Mouse (Mus musculus) mature B cell (primary cell): Measurements from ENCODE around the gene Mfap3.

Experiments
- in situ Hi-C: fragments of 300-500 bp; cut with MboI; formaldehyde crosslinking; loops from 2 replicates; pipeline ENCODE4 v1.14.3; 2019

Gene Mfap3

DNA sequence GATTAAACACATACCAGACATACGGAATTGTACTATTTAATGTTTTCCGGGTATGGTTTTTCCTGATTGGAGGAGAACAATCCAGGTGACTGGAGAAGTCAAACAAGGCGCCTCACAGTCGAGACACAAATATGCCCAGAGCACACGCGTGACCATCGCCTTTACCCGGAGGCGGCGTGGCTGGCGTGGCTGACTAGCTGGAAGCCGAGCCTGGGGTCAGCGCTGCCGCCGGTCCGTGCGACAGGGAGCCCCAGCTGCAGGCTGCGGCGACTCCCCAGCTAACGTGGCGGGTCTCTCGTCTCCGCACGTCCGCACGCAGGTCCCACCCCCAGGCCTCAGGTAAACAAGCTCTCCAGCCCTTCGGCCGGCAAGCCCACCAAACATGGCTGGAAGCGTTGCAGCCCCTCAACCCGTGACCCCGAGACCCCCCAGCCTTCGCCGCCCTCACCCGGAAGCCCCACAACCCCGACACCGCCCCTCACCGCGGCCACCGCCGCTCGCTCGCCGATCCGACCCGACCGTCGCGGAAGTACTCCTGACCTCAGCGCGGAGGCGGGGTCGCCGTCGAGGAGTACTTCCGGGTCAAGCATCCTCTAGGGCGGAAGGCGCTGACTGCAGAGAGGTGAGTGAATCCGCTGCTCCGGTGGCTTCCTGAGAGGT is at the start of gene Mfap3, which contains the start of gene Fam114a2:
Gene Mfap3 (plus strand): TSS at position 574 of the 660 bp plus-strand sequence.
Gene Fam114a2 (minus strand): TSS at position 527 of the 660 bp plus-strand sequence.
- in situ Hi-C loops, result no loop called here

DNA sequence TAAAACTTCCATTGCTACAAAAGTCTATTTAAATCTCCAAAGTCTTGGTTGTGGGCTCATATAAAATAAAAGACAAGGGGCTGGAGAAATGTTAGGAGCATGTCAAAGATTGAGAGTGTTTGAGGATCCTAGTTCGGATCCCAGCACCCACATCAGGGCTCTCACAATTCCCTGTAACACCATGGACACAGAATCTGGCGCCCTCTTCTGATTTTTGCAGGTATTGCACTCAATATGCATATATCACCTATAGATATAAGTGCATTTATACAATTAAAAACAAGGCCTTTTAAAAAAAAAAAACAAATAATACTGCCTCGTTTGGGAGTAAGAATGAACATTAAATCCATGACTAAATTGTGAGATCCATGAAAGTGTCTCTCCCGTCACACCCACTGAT is 49.8 kb upstream of the Mfap3 start:
- in situ Hi-C loops, result loop anchor here (25.0 kb wide), 1 partner anchor 1331 kb away; no protein-coding TSS in a partner anchor

GRCm38 (mm10) chr11:57470056-57470455 is 48.4 kb upstream of the Mfap3 start:
- in situ Hi-C loops, result loop anchor here (25.0 kb wide), 1 partner anchor 1333 kb away; no protein-coding TSS in a partner anchor

- in situ Hi-C loops, result loop anchor here (25.0 kb wide), 1 partner anchor 1334 kb away; no protein-coding TSS in a partner anchor
Measured at GRCm38 (mm10) chr11:57470979-57471378, 47.5 kb upstream of the Mfap3 start.

GRCm38 (mm10) chr11:57474296-57474941 is 44.0 kb upstream of the Mfap3 start:
- in situ Hi-C loops, result loop anchor here (25.0 kb wide), 1 partner anchor 1337 kb away; no protein-coding TSS in a partner anchor

DNA sequence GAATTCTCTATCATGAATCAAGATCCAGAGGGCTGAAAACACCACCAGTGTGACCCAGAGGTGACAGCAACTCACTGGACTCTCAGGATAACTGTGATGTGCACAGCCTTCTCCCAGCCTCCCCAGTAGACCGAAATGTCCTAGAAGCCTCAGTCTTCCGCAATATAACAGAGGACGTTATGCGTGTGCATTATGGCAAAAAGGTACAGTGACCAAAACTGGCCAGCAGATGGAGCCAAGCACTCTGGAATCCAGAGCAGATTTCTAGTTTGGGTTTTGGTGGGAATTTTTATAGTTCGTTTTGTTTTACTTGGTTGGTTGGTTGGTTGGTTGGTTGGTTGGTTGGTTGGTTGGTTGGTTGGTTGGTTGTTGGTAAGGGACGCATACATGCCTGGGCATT is 43.3 kb upstream of the Mfap3 start:
- in situ Hi-C loops, result no loop called here

GRCm38 (mm10) chr11:57478077-57478476 is 40.4 kb upstream of the Mfap3 start:
- in situ Hi-C loops, result no loop called here

DNA sequence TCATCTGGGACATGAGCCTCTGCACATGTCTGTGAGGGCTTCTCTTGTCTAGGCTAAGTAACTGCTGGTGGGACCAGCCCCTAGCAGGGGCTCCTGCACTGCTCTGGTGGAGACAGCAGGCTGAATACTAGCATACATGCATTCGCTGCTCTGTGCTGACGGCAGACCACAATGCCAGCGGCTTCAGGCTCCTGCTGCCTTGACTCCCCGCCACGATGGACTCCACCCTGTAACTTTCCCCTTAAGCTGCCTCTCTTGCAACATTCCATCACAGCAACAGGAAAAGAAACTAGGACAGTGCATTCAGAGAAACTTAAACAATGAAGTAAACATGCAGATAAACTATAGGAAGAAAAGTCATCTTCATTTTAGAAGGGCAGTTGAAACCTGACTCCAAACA is 30.0 kb upstream of the Mfap3 start:
- in situ Hi-C loops, result no loop called here

GRCm38 (mm10) chr11:57496462-57497039 is 21.9 kb upstream of the Mfap3 start:
- in situ Hi-C loops, result no loop called here

DNA sequence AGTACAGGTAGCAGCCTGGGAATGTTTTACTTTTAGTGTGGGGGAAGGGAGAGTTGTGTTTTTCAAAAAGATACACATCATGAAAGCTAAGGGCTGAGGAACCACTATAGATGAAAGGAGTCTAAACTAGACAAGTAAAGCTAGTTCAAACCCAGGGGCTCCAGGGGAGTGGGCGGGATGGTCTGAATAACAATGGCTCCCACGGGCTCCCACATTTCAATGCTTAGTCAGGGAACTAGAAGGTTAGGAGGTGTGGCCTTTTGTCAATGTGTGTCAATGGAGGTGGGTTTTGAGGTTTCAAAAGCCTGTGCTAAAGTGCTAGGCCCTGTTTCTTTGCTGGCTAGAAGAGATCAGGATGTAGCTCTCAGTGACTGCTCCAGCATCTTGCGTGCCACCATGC is 20.8 kb upstream of the Mfap3 start:
- in situ Hi-C loops, result no loop called here

GRCm38 (mm10) chr11:57498215-57498614 is 20.2 kb upstream of the Mfap3 start:
- in situ Hi-C loops, result no loop called here

DNA sequence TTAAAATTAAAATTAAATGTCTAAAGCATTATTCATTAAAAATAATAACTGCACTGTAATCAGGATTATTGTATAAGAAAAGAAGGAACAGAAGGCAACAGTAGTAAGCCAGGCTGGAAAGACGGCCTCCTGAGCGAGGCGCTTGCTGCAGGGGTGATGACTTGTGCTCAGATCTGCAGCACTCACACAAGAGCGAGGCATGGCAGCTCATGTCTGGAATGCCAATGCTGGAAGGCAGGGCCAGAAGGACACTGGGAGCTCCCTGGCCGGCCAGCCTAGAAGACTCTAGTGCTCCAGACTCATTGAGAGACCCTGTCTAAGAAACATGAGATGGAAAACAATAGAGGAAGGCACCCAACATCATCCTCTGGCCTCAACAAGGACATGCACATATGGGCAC is 15.3 kb upstream of the Mfap3 start:
- in situ Hi-C loops, result no loop called here

DNA sequence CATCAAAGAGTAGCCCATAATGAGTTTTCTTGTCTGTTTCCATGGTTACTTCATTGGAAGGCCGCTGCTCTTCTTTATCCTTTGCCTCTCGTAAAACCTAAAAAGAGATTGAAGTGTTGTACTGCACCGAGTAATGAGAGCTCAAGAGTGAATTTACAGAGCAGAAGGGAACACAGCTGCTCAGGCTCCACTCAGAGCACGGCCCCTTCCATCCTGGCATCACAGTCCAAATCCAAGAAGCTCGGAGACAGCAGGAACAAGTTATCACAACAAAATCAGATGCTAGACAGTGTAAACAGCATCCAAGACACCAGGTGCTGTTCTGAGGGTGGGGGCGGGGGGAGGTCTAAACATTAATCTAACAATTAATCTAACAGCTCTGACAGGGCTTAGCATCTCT is 11.6 kb upstream of the Mfap3 start:
- in situ Hi-C loops, result no loop called here

DNA sequence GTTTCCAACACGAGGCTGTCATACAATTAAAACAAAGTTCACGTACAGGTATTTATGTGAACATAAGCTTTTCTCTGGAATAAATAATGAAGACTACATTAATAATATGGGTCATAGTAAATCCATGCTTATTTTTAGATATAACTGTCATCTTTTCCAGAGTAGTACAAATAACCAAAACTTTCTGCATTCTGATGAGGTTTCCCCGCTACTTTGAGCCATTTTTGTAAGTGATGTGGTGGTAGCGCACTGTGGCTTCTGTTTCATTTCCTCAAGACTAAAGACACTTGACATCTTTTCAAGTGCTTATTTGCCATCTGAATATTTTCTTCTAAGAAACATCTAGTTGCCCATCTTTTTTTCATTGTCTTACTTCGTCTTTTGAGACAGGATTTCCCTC is 3.2 kb upstream of the Mfap3 start:
- in situ Hi-C loops, result no loop called here

- in situ Hi-C loops, result no loop called here
Measured at GRCm38 (mm10) chr11:57516946-57517441, 1.5 kb upstream of the Mfap3 start.

DNA sequence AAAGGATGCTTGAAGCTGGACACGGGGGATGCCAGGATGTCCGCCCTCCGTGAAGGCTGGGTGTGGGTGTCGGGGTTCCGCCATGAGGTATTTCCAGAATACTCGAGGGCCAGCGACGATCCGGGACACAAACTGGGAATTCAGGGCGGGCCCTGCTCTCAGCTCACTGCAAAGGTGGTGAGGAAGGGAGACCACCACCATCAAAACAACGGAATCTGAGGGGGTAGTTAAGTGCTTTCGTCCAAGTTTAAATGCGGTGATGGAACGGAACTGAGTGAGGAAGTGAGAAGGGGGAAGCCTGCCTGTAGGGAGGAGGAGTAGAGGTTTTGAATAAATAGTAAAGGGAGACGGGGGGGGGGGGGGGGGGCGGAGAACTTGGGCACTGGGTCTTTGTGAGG is 286 bp downstream of the Mfap3 start:
- in situ Hi-C loops, result no loop called here

GRCm38 (mm10) chr11:57519304-57519703 is 840 bp downstream of the Mfap3 start:
- in situ Hi-C loops, result no loop called here

GRCm38 (mm10) chr11:57521206-57521605 is 2.7 kb downstream of the Mfap3 start:
- in situ Hi-C loops, result no loop called here

- in situ Hi-C loops, result no loop called here
Measured at GRCm38 (mm10) chr11:57522046-57522445, 3.6 kb downstream of the Mfap3 start.

DNA sequence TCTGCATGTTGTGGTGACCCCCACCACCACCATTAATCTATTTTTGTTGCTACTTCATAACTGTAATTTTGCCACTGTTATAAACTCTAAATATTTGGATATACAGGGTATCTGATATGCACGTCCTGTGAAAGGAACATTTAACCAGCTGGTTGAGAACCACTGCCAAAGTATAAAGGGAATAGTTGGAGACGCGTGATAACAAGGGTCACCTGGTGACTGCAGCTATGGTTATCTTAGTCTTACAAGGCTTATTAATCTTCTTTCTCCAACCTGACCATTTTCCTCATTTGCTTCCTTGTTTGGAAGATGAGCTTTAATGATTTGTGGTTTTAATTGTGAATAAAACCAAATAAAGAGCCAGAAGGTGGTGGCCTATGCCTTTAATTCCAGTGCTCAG is 5.0 kb downstream of the Mfap3 start:
- in situ Hi-C loops, result no loop called here

DNA sequence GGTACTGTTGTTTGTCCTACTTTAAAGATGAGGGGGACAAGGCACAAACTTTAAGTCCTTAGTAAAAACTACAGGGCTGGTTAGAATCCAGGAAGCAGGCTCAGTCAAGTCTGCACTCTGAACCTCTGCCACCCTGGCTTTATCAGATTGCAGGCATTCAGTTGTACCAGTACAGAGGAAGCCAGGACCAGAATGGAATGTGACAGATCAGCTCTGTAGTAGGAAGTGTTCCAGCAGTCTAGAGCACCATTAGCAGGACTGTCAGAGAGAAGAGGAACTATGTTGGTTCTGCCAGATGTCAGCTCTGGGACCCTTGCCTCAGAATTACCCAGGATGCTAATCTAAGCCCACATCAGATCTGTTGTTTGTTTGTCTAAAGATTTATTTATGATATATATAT is 6.1 kb downstream of the Mfap3 start:
- in situ Hi-C loops, result no loop called here

GRCm38 (mm10) chr11:57525900-57526299 is 7.4 kb downstream of the Mfap3 start:
- in situ Hi-C loops, result no loop called here

- in situ Hi-C loops, result no loop called here
Measured at GRCm38 (mm10) chr11:57527506-57527905, 9.0 kb downstream of the Mfap3 start.
